Comparison of ENCODE assay signal across 29 mouse cellular contexts in the genomic region with DNA sequence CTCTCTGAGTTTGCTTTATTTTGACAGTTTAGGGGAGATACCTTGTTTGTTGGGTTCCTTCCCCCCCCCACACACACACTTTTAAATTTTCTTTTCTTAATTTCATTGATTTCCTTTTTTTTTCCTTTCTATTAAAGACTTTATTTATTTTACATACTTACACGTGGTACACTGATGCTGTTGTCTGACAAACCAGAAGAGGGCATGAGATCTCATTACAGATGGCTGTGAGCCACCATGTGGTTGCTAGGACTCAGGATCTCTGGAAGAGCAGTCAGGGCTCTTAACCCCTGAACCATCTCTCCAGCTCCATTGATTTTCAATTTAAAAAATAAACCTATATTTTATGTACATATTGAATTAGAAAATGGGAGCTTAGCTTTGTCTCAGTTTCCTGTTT.
A peak's percentile ranks its signal among the peaks of the same experiment; 100 is the strongest.
DNase-seq lines count a peak whose midpoint lies in the region; ATAC-seq and TF ChIP-seq lines count a peak whose summit lies in the region.
"Had no signal": no experiment of that assay in that cellular context is flagged by ENCODE, and none has a peak within 500 bp of the region (broad histone marks: within the 10 kb centered on the region; RNA-seq: fewer than 3 reads in every experiment).

No protein-coding gene starts in this region.

- H3K36me3 ChIP-seq in intestine, postnatal 0 days (ENCODE audit: control insufficient read depth, insufficient read depth), result no peaks in the 10 kb centered on the region
- H3K36me3 ChIP-seq in intestine, embryonic 16.5 days (ENCODE audit: control insufficient read depth, insufficient read depth, low read length), result no peaks in the 10 kb centered on the region
- H3K36me3 ChIP-seq in midbrain, postnatal 0 days (ENCODE audit: insufficient read depth, low read length), result no peaks in the 10 kb centered on the region
- no peaks in the 10 kb centered on the region for H3K36me3 ChIP-seq in midbrain, embryonic 14.5 days (ENCODE audit: control insufficient read depth, insufficient read depth, low read length)
- H3K36me3 ChIP-seq: heart, embryonic 12.5 days; limb, embryonic 10.5 days; limb, embryonic 15.5 days; liver, embryonic 13.5 days; midbrain, embryonic 15.5 days had no signal

- no peak for ATAC-seq in intestine, postnatal 0 days
- ATAC-seq in intestine, embryonic 16.5 days, result no peak
- ATAC-seq in midbrain, postnatal 0 days (ENCODE audit: low FRiP score), result no peak
- no peak for ATAC-seq in midbrain, embryonic 14.5 days (ENCODE audit: low FRiP score, low TSS enrichment)
- ATAC-seq: forebrain, embryonic 14.5 days; inflammation-experienced regulatory T-cells, adult 6 months; midbrain, embryonic 15.5 days had no signal

- no peaks in the 10 kb centered on the region for H3K9me3 ChIP-seq in intestine, postnatal 0 days (ENCODE audit: control insufficient read depth)
- no peaks in the 10 kb centered on the region for H3K9me3 ChIP-seq in intestine, embryonic 16.5 days (ENCODE audit: control insufficient read depth, low read length)
- no peaks in the 10 kb centered on the region for H3K9me3 ChIP-seq in midbrain, postnatal 0 days (ENCODE audit: low read length)
- no peaks in the 10 kb centered on the region for H3K9me3 ChIP-seq in midbrain, embryonic 14.5 days (ENCODE audit: control insufficient read depth, low read length)
- H3K9me3 ChIP-seq: heart, embryonic 12.5 days; limb, embryonic 10.5 days; limb, embryonic 15.5 days; liver, embryonic 13.5 days; midbrain, embryonic 15.5 days had no signal

- peak; percentile 15; the same call in 1 of the 2 replicates for TF ChIP-seq CTCF in intestine, postnatal 0 days (IDR thresholded peaks at IDR 0.05; ENCODE audit: low read depth)
- peak; percentile 49 for TF ChIP-seq CTCF in midbrain, postnatal 0 days (IDR thresholded peaks at IDR 0.05)

- H3K4me2 ChIP-seq in intestine, postnatal 0 days (replicated peaks; ENCODE audit: low read depth), result no peak overlapping the region
- no peak overlapping the region for H3K4me2 ChIP-seq in intestine, embryonic 16.5 days (ENCODE audit: low read depth, low read length)
- no peak overlapping the region for H3K4me2 ChIP-seq in midbrain, postnatal 0 days (ENCODE audit: low read depth, low read length, poor library complexity, severe bottlenecking)
- H3K4me2 ChIP-seq in midbrain, embryonic 14.5 days (ENCODE audit: low read length), result no peak overlapping the region
- H3K4me2 ChIP-seq: heart, embryonic 12.5 days; hindbrain, embryonic 14.5 days; limb, embryonic 15.5 days; liver, embryonic 13.5 days; midbrain, embryonic 15.5 days had no signal

- 44% methylated on average over 1 of the region's 1 CpGs for WGBS in intestine, postnatal 0 days
- WGBS in intestine, embryonic 16.5 days, result 24% methylated on average over 1 of the region's 1 CpGs
- WGBS in midbrain, postnatal 0 days, result 33% methylated on average over 1 of the region's 1 CpGs
- WGBS in midbrain, embryonic 14.5 days, result 41% methylated on average over 1 of the region's 1 CpGs

- no peak overlapping the region for H3K9ac ChIP-seq in intestine, postnatal 0 days (ENCODE audit: low read depth, low read length)
- H3K9ac ChIP-seq in intestine, embryonic 16.5 days (ENCODE audit: low read depth, low read length), result no peak overlapping the region
- H3K9ac ChIP-seq in midbrain, postnatal 0 days (replicated peaks; ENCODE audit: low read length, poor library complexity, severe bottlenecking), result no peak overlapping the region
- no peak overlapping the region for H3K9ac ChIP-seq in midbrain, embryonic 14.5 days (replicated peaks; ENCODE audit: low read length)
- H3K9ac ChIP-seq: heart, embryonic 12.5 days; hindbrain, embryonic 14.5 days; limb, embryonic 15.5 days; liver, embryonic 13.5 days; midbrain, embryonic 15.5 days had no signal

- DNase-seq in cerebellum, postnatal 10 days, result peak; percentile 19 to 25
- no peak for DNase-seq in cerebellum, postnatal 36 days
- DNase-seq in midbrain, postnatal 0 days (ENCODE audit: low spot score), result no peak
- DNase-seq in midbrain, embryonic 14.5 days, result no peak
- no peak for DNase-seq in layer of hippocampus, adult 9-10 months (ENCODE audit: low spot score)
- no peak for DNase-seq in urinary bladder, adult 18-20 months (ENCODE audit: low spot score in 2 of 2)
- DNase-seq: adrenal gland, postnatal 10 days; cerebellum, adult 11-12 months; cerebellum, postnatal 25 days; gastrocnemius, postnatal 25 days; heart, postnatal 4 days; kidney, adult 8-10 months; kidney, postnatal 14 days; liver, embryonic 13.5 days; lung, adult 18-20 months; lung, postnatal 10 days; right cerebral cortex, postnatal 25 days; spleen, adult 18-20 months; thymus, adult 18-20 months; thymus, postnatal 25 days had no signal

- no peaks in the 10 kb centered on the region for H3K4me1 ChIP-seq in intestine, postnatal 0 days (replicated peaks; ENCODE audit: control insufficient read depth, insufficient read depth, low read length)
- no peaks in the 10 kb centered on the region for H3K4me1 ChIP-seq in intestine, embryonic 16.5 days (ENCODE audit: control insufficient read depth, insufficient read depth, low read length)
- no peaks in the 10 kb centered on the region for H3K4me1 ChIP-seq in midbrain, postnatal 0 days (ENCODE audit: insufficient read depth, low read length)
- H3K4me1 ChIP-seq in midbrain, embryonic 14.5 days (ENCODE audit: control insufficient read depth, insufficient read depth, low read length), result no peaks in the 10 kb centered on the region
- H3K4me1 ChIP-seq: heart, embryonic 12.5 days; limb, embryonic 10.5 days; limb, embryonic 15.5 days; liver, embryonic 13.5 days; midbrain, embryonic 15.5 days had no signal

- H3K27ac ChIP-seq in intestine, postnatal 0 days (ENCODE audit: low read depth, low read length), result no peak overlapping the region
- H3K27ac ChIP-seq in intestine, embryonic 16.5 days (ENCODE audit: low read length), result no peak overlapping the region
- H3K27ac ChIP-seq in midbrain, postnatal 0 days (ENCODE audit: low read depth, low read length), result no peak overlapping the region
- no peak overlapping the region for H3K27ac ChIP-seq in midbrain, embryonic 14.5 days (replicated peaks; ENCODE audit: low read depth, low read length)
- H3K27ac ChIP-seq: hindbrain, embryonic 14.5 days; limb, embryonic 10.5 days; limb, embryonic 15.5 days; liver, embryonic 13.5 days; midbrain, embryonic 15.5 days had no signal

- H3K4me3 ChIP-seq in intestine, postnatal 0 days (ENCODE audit: low read depth, low read length), result no peak overlapping the region
- no peak overlapping the region for H3K4me3 ChIP-seq in intestine, embryonic 16.5 days (ENCODE audit: low read length)
- no peak overlapping the region for H3K4me3 ChIP-seq in midbrain, postnatal 0 days (ENCODE audit: low read depth, low read length)
- no peak overlapping the region for H3K4me3 ChIP-seq in midbrain, embryonic 14.5 days (replicated peaks; ENCODE audit: low read depth, low read length)
- H3K4me3 ChIP-seq: heart, embryonic 12.5 days; limb, embryonic 10.5 days; limb, embryonic 15.5 days; liver, embryonic 13.5 days; midbrain, embryonic 15.5 days had no signal

- H3K27me3 ChIP-seq in intestine, postnatal 0 days (replicated peaks; ENCODE audit: control insufficient read depth, insufficient read depth, low read length), result no peaks in the 10 kb centered on the region
- H3K27me3 ChIP-seq in intestine, embryonic 16.5 days (replicated peaks; ENCODE audit: control insufficient read depth, insufficient read depth, low read length), result no peaks in the 10 kb centered on the region
- no peaks in the 10 kb centered on the region for H3K27me3 ChIP-seq in midbrain, postnatal 0 days (ENCODE audit: insufficient read depth, low read length)
- no peaks in the 10 kb centered on the region for H3K27me3 ChIP-seq in midbrain, embryonic 14.5 days (ENCODE audit: control insufficient read depth, insufficient read depth, low read length)
- H3K27me3 ChIP-seq: heart, embryonic 12.5 days; limb, embryonic 15.5 days; liver, embryonic 13.5 days; midbrain, embryonic 15.5 days had no signal

Comparison
In these comparisons a context has a peak if more than half of its experiments do, and no peak if none do; other contexts are left out.
1. DNase-seq: peak in cerebellum, postnatal 10 days (2 of 2); none in cerebellum, postnatal 36 days (0 of 2), midbrain, postnatal 0 days (single experiment), midbrain, embryonic 14.5 days (single experiment), layer of hippocampus, adult 9-10 months (single experiment) and urinary bladder, adult 18-20 months (0 of 2).